Mouse (Mus musculus): ENCODE data around the gene Tmem91.

Tmem91 gene

GRCm38 (mm10) chr7:25700732-25701131 lies 25.8 kb upstream of the Tmem91 start:
- in situ Hi-C loops (cut with MboI; ENCODE audit: low sequenced_read_pairs), result no loop called here

- in situ Hi-C loops (cut with MboI; ENCODE audit: low sequenced_read_pairs), result no loop called here
Measured at GRCm38 (mm10) chr7:25699851-25700250, 24.9 kb upstream of the Tmem91 start.

GRCm38 (mm10) chr7:25694104-25694503 lies 19.1 kb upstream of the Tmem91 start:
- in situ Hi-C loops (cut with MboI; ENCODE audit: low sequenced_read_pairs), result no loop called here

- in situ Hi-C loops (cut with MboI; ENCODE audit: low sequenced_read_pairs), result no loop called here
Measured at GRCm38 (mm10) chr7:25690051-25690450, 15.1 kb upstream of the Tmem91 start.

- in situ Hi-C loops (cut with MboI; ENCODE audit: low sequenced_read_pairs), result no loop called here
Measured at GRCm38 (mm10) chr7:25689603-25690021, 14.6 kb upstream of the Tmem91 start.

- in situ Hi-C loops (cut with MboI; ENCODE audit: low sequenced_read_pairs), result no loop called here
Measured at GRCm38 (mm10) chr7:25688810-25689586, 14.0 kb upstream of the Tmem91 start.

- in situ Hi-C loops (cut with MboI; ENCODE audit: low sequenced_read_pairs), result no loop called here
Measured at GRCm38 (mm10) chr7:25687811-25688401, 12.9 kb upstream of the Tmem91 start.

- in situ Hi-C loops (cut with MboI; ENCODE audit: low sequenced_read_pairs), result no loop called here
Measured at GRCm38 (mm10) chr7:25686680-25687531, 11.9 kb upstream of the Tmem91 start, which contains the start of gene Tgfb1. Gene Tgfb1 (plus strand): TSS chr7:25687002.

GRCm38 (mm10) chr7:25685926-25686470 lies 11.0 kb upstream of the Tmem91 start:
- in situ Hi-C loops (cut with MboI; ENCODE audit: low sequenced_read_pairs), result no loop called here

- in situ Hi-C loops (cut with MboI; ENCODE audit: low sequenced_read_pairs), result no loop called here
Measured at GRCm38 (mm10) chr7:25684659-25685058, 9.7 kb upstream of the Tmem91 start.

GRCm38 (mm10) chr7:25683474-25684180 lies 8.7 kb upstream of the Tmem91 start:
- in situ Hi-C loops (cut with MboI; ENCODE audit: low sequenced_read_pairs), result no loop called here

GRCm38 (mm10) chr7:25681341-25682231 lies 6.6 kb upstream of the Tmem91 start:
- in situ Hi-C loops (cut with MboI; ENCODE audit: low sequenced_read_pairs), result no loop called here

GRCm38 (mm10) chr7:25680514-25681258 lies 5.7 kb upstream of the Tmem91 start, which contains the start of gene B9d2:
Gene B9d2 (plus strand): TSS chr7:25680780.
- in situ Hi-C loops (cut with MboI; ENCODE audit: low sequenced_read_pairs), result no loop called here

GRCm38 (mm10) chr7:25679971-25680370 lies 5.0 kb upstream of the Tmem91 start:
- in situ Hi-C loops (cut with MboI; ENCODE audit: low sequenced_read_pairs), result no loop called here

GRCm38 (mm10) chr7:25677013-25677412 lies 2.0 kb upstream of the Tmem91 start:
- in situ Hi-C loops (cut with MboI; ENCODE audit: low sequenced_read_pairs), result no loop called here

GRCm38 (mm10) chr7:25676085-25676781 lies 1.3 kb upstream of the Tmem91 start:
- in situ Hi-C loops (cut with MboI; ENCODE audit: low sequenced_read_pairs), result no loop called here

GRCm38 (mm10) chr7:25675405-25675804 lies 439 bp upstream of the Tmem91 start:
- in situ Hi-C loops (cut with MboI; ENCODE audit: low sequenced_read_pairs), result no loop called here

- in situ Hi-C loops (cut with MboI; ENCODE audit: low sequenced_read_pairs), result no loop called here
Measured at GRCm38 (mm10) chr7:25674297-25674696, 669 bp downstream of the Tmem91 start.

Measured in CH12F3 (cell line).